Mouse (Mus musculus): ENCODE measurements at regions not wholly inside any gene's neighbourhood (a gene's known extent, or its start where the extent isn't known, plus 50 kb on each side); places are given as distances from the start of the nearest gene placed in this dataset.

DNA sequence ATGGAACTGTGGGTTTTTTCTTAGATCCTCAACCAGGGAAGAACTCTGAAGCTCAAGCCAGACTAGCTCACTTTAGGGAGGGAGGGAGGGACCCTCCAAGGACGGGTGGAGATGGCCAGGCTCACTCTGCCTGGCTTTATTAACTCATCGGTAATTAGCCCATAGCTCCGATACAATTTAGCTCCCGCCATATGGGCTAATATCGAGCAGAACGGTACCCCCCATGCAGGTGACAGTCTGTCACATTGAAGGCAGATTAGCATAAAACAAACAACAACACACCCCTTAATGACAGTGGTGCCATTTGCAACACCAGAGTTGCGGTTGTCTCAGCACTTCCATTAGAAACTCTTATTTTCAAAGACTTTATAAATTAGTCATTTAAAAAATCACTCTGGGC is 319.6 kb upstream of the Mki67 start:
- no peak for DNase-seq
- intact Hi-C loops (cut with DNase I) = no loop called here

DNA sequence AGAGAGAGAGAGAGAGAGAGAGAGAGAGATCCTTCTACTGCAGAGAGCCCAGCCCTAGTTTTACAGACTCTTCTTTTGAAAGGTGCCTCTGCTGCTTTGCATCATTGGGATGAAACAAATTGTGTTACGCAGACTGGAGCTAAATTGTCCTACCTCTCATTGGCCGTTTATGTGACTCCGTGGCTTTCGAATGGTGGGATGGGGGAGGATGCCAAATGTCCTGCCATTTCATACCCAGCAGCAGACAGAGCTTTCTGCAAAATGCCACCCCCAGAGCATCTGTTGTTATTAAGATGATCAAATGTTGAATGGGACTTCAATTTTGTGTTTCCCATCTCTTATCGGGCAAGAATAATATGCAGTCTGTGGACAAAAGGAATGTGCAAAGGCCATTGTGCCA is 321.9 kb upstream of the Mki67 start:
- no peak for DNase-seq
- intact Hi-C loops (cut with DNase I) = no loop called here

GRCm38 (mm10) chr7:136038906-136039305 is 322.7 kb upstream of the Mki67 start:
- no peak for DNase-seq
- intact Hi-C loops (cut with DNase I) = no loop called here

DNA sequence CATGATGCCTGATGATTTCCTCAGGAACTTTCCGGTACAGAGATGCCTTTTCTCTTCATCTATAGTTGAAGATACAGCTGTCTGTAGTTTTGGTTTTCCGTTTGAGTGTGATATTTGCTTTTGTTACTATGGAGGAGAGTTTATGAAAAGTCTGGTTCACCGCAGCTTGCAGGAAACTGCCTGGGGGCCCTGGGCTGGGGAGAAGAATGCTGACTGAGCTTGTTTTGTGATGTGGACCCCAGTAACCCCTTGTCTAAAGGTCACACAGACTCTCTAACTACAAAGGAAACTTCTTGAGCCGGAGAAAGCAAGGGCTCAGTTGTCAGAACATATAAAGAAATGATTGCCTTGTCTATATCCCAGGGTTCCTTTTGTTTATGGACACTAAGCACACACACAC is 325.8 kb upstream of the Mki67 start:
- no peak for DNase-seq
- intact Hi-C loops (cut with DNase I) = no loop called here

- DNase-seq = peak; percentile 31 to 41
- intact Hi-C loops (cut with DNase I) = loop anchor here (5.0 kb wide), 1 partner anchor 155 kb away; no protein-coding TSS in a partner anchor
These were observed 330.6 kb upstream of the Mki67 start for GRCm38 (mm10) chr7:136046645-136047363.

- intact Hi-C loops (cut with DNase I) = loop anchor here (5.0 kb wide), 1 partner anchor 155 kb away; no protein-coding TSS in a partner anchor
- DNase-seq = no peak
These were observed 331.3 kb upstream of the Mki67 start for GRCm38 (mm10) chr7:136047364-136047945.

DNA sequence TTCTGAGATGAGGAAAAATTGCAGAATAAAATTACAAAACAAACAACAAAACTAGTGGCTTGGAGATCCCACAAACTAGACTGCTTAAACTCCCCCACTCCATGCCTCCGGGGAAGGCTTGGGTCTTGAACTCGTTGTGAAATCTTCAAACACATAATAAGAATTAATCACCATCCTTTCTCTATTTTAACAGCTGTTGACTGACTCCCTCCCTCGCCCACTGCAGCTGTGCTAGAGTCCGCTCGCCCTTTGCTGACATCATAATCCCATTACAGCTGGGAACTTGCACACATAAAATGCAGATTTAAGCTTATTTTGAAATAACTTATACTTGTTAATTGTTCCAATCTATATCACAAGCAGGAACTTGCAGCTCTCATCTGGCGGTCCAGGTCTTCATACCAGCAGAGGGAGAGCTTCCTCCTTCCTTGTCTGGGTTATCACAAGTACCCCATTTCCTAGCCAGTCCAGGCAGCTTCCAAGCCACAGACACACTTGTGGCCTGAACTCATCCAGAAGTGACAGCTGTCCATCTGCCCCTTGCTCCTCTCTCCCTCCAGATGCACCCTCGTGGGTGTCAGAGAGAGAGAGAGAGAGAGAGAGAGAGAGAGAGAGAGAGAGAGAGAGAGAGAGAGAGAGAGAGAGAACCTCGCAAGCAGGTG is 332.9 kb upstream of the Mki67 start:
- DNase-seq = peak in 1 of 2 experiments; percentile 5
- intact Hi-C loops (cut with DNase I) = loop anchor here (5.0 kb wide), 1 partner anchor 157 kb away; no protein-coding TSS in a partner anchor

DNA sequence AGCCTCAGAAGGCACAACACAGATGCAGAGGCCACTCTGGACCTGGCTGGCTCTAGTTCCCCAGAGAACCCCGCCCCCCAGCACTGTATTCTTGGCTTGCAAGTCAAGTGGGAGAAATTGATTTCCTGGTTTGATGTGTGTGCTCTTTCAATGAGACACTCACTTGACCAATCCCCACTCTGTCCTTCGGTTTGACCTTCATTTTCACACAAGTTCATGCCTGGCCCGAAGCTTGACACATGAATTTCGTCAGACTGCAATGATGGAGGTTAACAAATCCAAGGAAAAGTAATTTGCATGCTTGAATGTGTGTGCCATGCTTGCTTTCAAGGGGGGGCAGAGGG is 333.4 kb upstream of the Mki67 start:
- DNase-seq = no peak
- intact Hi-C loops (cut with DNase I) = loop anchor here (5.0 kb wide), 1 partner anchor 157 kb away; no protein-coding TSS in a partner anchor

GRCm38 (mm10) chr7:136050116-136050515 is 334.0 kb upstream of the Mki67 start:
- no peak for DNase-seq

DNA sequence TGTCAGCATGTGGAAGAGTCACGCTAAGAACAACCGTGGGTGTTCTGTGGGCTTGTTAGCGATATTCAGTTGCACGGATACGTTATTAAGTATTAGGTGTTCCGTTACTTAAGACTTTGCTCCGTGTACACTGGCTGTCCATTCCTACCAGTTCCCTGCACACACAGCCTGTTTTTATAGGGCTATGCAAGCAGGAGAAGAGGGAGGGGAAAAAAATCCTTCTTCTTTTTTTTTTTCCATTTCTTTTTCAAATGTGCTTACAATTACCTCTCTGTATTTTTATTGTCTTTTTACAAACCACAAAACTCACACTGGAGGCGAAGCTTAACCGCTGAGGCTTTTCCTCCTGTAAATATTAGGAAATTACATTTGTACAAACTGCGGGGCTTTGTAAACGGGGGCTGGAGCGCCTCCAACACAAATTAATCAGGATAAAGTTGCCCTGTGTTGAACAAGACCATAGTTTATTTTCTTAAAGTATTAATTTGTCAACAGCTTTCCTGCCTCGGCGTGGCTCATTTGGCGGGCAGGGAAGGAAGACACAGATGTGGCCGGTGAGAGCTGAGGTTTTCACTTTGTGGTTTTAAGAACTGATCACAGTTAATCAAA is 340.8 kb upstream of the Mki67 start:
- DNase-seq = no peak
- intact Hi-C loops (cut with DNase I) = loop anchor here (5.0 kb wide), 1 partner anchor 220 kb away; no protein-coding TSS in a partner anchor

More at GRCm38 (mm10) chr7:136050116-136050515, 334.0 kb upstream of the Mki67 start:
- intact Hi-C loops (cut with DNase I) = no loop called here

- intact Hi-C loops (cut with DNase I) = loop anchor here (5.0 kb wide), 1 partner anchor 221 kb away; no protein-coding TSS in a partner anchor
- no peak for DNase-seq
These were observed 342.2 kb upstream of the Mki67 start for GRCm38 (mm10) chr7:136058319-136058718.

GRCm38 (mm10) chr7:136058751-136059681 is 342.9 kb upstream of the Mki67 start:
- intact Hi-C loops (cut with DNase I) = loop anchor here (5.0 kb wide), 1 partner anchor 222 kb away; no protein-coding TSS in a partner anchor
- no peak for DNase-seq

GRCm38 (mm10) chr7:136059896-136060295 is 343.7 kb upstream of the Mki67 start:
- intact Hi-C loops (cut with DNase I) = loop anchor here (2.0 to 5.0 kb wide), 5 partner anchors 93 to 1257 kb away; no protein-coding TSS in a partner anchor

DNA sequence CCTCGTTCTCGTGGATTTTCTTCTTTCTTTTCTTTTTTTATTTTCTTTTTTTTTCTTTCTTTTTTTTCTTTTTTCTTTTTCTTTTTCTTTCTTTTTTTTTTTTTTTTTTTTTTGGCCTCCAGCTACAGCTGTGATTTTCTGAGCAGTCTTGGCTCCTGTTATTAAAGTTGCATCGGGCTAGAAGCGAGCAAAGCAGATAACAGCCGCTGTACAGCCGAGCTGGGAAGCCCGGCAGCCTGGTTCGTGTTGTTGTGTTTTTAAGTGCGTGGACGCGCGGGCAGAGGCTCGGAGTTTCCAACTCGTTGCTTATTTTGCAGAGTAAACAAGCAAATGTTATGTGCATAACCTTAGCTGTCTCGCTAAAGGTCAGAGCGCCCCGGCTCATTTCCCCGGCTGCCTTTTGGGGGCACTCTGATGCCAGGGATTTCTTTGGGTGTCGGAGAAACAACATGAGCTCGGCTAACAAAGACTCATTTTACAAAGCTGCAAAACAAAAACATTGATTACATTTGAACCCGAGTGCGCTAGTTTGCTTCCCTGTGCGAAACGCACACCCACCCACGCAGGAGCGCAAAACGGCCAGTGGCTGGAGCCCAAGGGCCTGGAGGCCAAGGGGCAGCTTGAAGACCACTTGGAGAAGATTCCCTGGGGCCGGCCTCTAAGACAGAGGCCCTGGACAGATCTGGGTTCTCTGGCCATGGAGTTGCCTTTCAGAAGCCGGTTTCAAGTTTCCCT is 344.3 kb upstream of the Mki67 start:
- intact Hi-C loops (cut with DNase I) = loop anchor here (2.0 to 5.0 kb wide), 4 partner anchors 92 to 1257 kb away; no protein-coding TSS in a partner anchor
- DNase-seq = peak; percentile 55 to 65

More at GRCm38 (mm10) chr7:136059896-136060295, 343.7 kb upstream of the Mki67 start:
- DNase-seq = no peak

GRCm38 (mm10) chr7:136062658-136063057 is 346.5 kb upstream of the Mki67 start:
- DNase-seq = no peak
- intact Hi-C loops (cut with DNase I) = loop anchor here (5.0 kb wide), 3 partner anchors 230 to 1255 kb away; no protein-coding TSS in a partner anchor

GRCm38 (mm10) chr7:136065038-136065678 is 349.0 kb upstream of the Mki67 start:
- intact Hi-C loops (cut with DNase I) = no loop called here
- no peak for DNase-seq

DNA sequence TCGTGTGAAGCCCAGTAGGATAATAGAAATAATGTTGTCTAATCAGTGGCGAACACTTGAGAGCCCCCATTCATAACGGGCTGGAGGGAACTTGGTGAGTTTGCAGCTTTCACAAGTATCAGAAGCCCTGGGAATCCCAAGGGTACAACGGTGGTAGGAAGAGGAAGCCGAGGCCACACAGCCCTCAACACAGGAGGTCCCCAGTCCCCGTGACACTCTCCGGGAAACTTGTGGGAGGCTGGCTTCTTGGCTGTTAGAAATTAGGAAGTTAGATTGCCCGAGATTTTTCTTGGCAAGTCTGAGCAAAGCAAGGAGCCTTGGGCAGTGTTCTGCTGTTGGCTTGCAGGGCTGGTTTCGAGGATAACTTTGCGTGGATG is 349.5 kb upstream of the Mki67 start:
- intact Hi-C loops (cut with DNase I) = no loop called here
- no peak for DNase-seq

DNA sequence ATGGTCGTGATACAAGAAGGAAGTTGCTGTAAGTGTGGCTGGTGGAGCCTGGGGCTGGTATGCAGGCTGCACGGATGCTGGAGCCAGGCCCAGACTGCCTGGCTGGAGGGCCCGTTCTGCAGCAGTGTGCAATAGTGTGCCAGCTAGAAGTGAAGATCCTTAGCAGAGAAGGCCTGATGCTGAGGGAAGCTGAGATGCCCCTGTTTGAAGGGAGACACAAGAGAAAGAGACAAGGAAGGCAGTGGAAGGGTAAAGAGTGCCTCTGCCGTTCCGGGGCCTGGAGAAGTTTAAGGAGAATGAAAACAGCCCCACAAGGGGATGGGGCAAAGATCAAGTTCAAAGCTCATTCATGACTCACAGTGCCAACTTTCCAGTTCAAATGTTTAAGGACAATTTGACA is 354.7 kb upstream of the Mki67 start:
- intact Hi-C loops (cut with DNase I) = no loop called here
- DNase-seq = peak in 1 of 2 experiments; percentile 16

Data from heart, postnatal 36 days (tissue).